Mouse (Mus musculus): ENCODE measurements around the gene Gm45717.

DNA sequence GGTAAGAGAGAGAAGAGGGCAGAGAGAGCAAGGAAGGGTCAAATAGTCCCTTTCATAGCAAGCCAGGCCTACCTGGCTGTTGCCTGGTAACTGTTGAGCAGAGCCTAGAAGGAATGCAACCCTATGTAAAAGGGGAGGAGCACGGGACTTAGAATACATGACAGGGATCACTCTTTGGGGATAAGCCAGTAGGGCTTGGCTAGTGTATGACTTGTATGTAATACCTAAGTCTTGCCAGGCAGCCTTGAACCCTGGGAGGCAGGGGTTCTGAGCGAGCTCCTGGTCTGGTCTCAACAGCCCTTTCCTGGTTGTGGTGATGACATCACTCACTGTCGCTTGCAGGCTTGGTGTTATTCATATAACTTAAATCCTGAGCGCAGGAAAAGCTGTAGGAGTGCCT, 33.3 kb upstream of the Gm45717 start:
- TF ChIP-seq POLR2A (IDR thresholded peaks at IDR 0.05; ENCODE audit: borderline replicate concordance, extremely low read depth, low read depth, low read length) (no peak), CTCF (IDR thresholded peaks at IDR 0.05; ENCODE audit: insufficient read depth, low read length) (no peak)
